Mouse (Mus musculus): ENCODE measurements at regions not wholly inside any gene's neighbourhood (a gene's known extent, or its start where the extent isn't known, plus 50 kb on each side); places are given as distances from the start of the nearest gene placed in this dataset.
"Not testable (repeated sequence)": the region's sequence is repeated elsewhere in the genome, so short reads cannot be mapped to it uniquely, and the experiment has no call there.

DNA sequence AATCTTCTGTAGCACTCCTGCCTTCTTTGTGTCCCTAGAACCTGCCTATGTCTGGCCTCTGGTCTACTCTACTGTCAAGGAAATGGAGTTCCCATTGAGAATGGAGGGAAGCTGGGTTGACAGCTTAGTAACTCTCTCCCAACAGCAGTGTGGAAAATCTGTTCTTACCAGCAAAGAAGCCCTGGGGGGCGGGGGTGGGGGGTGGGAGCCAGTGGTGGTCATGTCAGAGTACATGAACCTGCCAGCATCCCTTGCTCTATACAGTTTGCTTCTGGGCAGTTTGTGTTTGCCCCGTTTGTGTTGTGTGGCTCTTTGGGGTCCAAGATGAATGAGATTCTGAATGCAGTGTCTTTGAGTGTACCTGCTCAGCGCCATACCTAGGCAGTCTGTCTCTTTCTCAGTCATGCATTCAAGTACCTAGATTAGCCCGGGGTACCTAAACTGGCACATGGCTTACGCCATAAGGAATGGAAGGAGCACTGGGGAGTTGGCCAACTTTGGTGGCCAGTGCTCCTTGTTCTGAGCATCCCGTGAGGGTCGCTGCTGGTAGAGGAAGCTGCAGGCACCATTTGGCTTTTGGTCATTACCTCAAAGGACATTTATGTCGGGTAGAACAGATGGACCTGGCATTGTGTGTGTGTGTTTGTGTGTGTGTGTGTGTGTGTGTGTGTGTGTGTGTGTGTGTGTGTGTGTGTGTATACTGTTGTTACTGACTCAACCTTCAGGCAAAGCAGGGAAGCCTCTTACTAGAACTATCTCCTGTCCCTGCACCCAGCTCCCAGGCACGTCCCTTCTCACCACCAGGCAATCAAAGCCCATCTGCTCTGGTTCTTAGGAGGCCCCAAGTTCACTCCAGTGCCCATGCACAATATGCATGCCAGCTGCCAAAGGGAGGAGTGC lies 227.6 kb upstream of the 1700012A03Rik start:
- Histone ChIP-seq H3K4me3 (replicated peaks; ENCODE audit: control insufficient read depth, low read depth, low read length) (no peak overlapping the region), H3K4me1 (ENCODE audit: control insufficient read depth, insufficient read depth, low read length) (no peaks in the 10 kb centered on the region), H3K27ac (ENCODE audit: control insufficient read depth, insufficient read depth, low read depth, low read length, poor library complexity) (no peak overlapping the region)
- whole genome bisulfite sequencing: 66% methylated on average over 9 of the region's 9 CpGs
- no peak for TF ChIP-seq CTCF (IDR thresholded peaks at IDR 0.05; ENCODE audit: control insufficient read depth, insufficient read depth, low read length)
- TF ChIP-seq POLR2A (IDR thresholded peaks at IDR 0.05; ENCODE audit: borderline replicate concordance, control insufficient read depth, low read depth, low read length): no peak

DNA sequence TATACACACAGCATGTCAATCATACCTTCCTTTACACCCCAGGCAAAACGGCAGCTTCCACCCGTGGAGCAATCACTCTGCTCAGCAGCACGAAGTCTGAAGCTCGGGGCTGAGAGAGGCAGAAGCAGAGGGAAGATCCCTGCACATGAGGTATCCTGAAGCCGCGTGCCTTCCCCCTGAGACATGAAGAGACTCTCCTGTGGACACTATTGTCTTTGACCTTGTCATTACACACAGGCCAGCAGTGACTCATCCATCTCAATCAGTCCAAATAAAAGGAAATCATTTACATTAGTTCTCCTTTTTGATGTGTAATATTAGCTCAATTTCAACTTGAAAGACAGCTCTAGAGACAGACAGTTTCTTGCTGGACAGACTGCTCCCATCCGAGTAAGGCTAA lies 228.4 kb upstream of the 1700012A03Rik start:
- Histone ChIP-seq H3K4me1 (ENCODE audit: control insufficient read depth, insufficient read depth, low read length) (no peaks in the 10 kb centered on the region), H3K27ac (ENCODE audit: control insufficient read depth, insufficient read depth, low read depth, low read length, poor library complexity) (no peak overlapping the region), H3K4me3 (replicated peaks; ENCODE audit: control insufficient read depth, low read depth, low read length) (no peak overlapping the region)
- WGBS: 42% methylated on average over 7 of the region's 7 CpGs
- TF ChIP-seq CTCF (IDR thresholded peaks at IDR 0.05; ENCODE audit: control insufficient read depth, insufficient read depth, low read length) (no peak), POLR2A (IDR thresholded peaks at IDR 0.05; ENCODE audit: borderline replicate concordance, control insufficient read depth, low read depth, low read length) (no peak)

DNA sequence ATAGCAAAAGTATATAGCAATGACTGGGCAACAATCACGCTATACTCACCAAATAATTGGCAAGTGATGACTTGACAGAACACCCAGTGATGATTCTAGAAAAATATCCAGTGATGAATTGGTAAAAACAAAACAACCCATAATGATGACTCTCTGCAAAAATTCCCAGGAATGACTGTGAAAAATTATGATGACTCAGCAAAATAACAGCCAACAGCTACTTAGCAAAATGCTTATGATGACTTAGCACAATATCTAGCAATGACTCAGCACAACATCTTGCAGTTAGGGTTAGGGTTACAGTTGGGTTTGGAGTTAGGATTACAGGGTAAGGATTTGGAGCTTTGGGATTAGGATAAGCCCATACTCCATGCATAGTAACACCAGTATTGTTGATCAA lies 232.4 kb upstream of the 1700012A03Rik start:
- 82% methylated on average over 1 of the region's 1 CpGs for WGBS
- Histone ChIP-seq H3K27ac (ENCODE audit: control insufficient read depth, insufficient read depth, low read depth, low read length, poor library complexity) (no peak overlapping the region), H3K4me3 (replicated peaks; ENCODE audit: control insufficient read depth, low read depth, low read length) (no peak overlapping the region), H3K4me1 (ENCODE audit: control insufficient read depth, insufficient read depth, low read length) (no peaks in the 10 kb centered on the region)
- no peak for TF ChIP-seq CTCF (IDR thresholded peaks at IDR 0.05; ENCODE audit: control insufficient read depth, insufficient read depth, low read length)
- no peak for TF ChIP-seq POLR2A (IDR thresholded peaks at IDR 0.05; ENCODE audit: borderline replicate concordance, control insufficient read depth, low read depth, low read length)

DNA sequence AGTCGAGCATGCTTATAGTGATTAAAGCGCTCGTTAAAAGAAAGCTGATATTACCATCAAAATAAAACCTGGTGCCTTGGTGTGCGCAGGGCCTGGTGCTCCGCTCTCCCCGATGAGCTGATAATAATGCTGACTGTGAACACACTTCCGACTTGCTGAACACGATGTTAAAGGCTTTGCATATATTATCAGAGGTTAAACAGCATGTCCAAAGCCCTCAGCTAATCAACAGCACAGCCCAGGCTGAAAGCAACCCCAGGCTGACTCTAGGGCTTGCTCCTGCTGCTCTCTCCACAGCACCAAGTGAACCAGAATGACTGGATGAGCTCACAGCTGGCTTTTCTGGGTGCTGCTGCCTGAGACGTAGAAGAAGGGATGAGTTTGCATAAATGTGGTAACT lies 238.2 kb upstream of the 1700012A03Rik start:
- TF ChIP-seq CTCF (IDR thresholded peaks at IDR 0.05; ENCODE audit: control insufficient read depth, insufficient read depth, low read length) (no peak), POLR2A (IDR thresholded peaks at IDR 0.05; ENCODE audit: borderline replicate concordance, control insufficient read depth, low read depth, low read length) (no peak)
- H3K27ac ChIP-seq (ENCODE audit: control insufficient read depth, insufficient read depth, low read depth, low read length, poor library complexity): no peak overlapping the region
- no peak overlapping the region for H3K4me3 ChIP-seq (replicated peaks; ENCODE audit: control insufficient read depth, low read depth, low read length)
- H3K4me1 ChIP-seq (ENCODE audit: control insufficient read depth, insufficient read depth, low read length): no peaks in the 10 kb centered on the region
- 68% methylated on average over 9 of the region's 9 CpGs for WGBS

DNA sequence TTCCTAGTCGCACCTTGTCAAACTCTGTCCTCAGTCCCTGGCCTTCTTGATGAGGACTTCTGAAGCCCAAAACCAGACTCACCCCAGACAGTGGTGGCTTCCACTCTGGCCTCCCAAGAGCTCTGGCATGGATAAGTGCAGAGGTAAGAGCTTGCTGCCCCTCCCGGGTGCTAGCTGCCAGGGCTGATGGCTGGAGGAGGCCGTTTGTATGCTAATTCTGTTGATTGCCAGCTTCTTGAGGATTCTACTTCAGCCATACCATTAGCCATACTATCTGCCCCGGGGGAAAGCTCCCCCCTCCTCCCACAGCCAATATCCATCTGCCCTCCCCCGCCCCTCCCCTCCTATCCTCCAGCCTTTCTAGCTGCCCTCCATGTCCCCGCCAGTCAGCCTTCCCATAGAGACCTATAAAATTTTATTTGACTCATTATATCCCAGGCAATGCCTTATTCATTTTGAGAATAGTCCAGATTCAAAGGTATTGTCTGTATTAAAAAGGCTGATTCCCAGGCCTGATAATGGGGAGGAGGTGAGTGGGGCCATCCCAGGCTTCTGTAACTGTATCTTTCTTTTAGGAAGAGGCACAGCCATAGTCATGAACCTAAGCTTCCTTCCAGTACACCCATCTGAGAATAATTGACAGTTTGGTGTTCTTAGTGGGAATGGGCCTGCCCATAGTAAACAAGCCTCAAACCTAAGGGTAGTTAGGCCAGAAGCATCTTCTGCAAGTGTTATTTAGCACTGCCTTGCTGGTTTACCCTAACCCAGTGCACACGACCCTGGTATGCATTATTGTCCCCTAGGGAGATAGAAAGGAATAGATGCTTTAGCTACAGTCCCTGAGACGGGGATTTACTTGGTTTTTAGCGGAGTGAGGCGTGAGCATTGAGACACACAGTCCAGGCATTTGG lies 239.2 kb upstream of the 1700012A03Rik start:
- TF ChIP-seq CTCF (IDR thresholded peaks at IDR 0.05; ENCODE audit: control insufficient read depth, insufficient read depth, low read length): no peak
- no peak for TF ChIP-seq POLR2A (IDR thresholded peaks at IDR 0.05; ENCODE audit: borderline replicate concordance, control insufficient read depth, low read depth, low read length)
- 62% methylated on average over 10 of the region's 10 CpGs for WGBS
- H3K4me1 ChIP-seq (ENCODE audit: control insufficient read depth, insufficient read depth, low read length): no peaks in the 10 kb centered on the region
- H3K27ac ChIP-seq (ENCODE audit: control insufficient read depth, insufficient read depth, low read depth, low read length, poor library complexity): no peak overlapping the region
- H3K4me3 ChIP-seq (replicated peaks; ENCODE audit: control insufficient read depth, low read depth, low read length): no peak overlapping the region

DNA sequence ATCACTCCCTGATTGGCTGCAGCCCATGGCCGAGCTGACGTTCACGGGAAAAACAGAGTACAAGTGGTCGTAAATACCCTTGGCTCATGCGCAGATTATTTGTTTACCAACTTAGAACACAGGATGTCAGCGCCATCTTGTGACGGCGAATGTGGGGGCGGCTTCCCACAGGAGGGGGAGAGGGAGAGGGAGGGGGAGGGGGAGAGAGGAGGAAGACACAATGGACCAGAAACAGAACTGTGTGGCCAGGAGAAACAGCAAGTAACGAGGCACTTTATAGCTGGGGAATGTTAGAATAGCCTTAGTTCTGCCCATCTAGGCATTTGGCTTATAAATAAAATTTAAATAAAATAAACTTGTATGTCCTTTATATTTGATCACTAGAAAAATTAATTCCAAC lies 240.7 kb upstream of the Podxl start:
- not testable (repeated sequence) for H3K4me1 ChIP-seq (ENCODE audit: control insufficient read depth, insufficient read depth, low read length); H3K4me3 ChIP-seq (replicated peaks; ENCODE audit: control insufficient read depth, low read depth, low read length); H3K27ac ChIP-seq (ENCODE audit: control insufficient read depth, insufficient read depth, low read depth, low read length, poor library complexity)
- WGBS: 61% methylated on average over 5 of the region's 10 CpGs

DNA sequence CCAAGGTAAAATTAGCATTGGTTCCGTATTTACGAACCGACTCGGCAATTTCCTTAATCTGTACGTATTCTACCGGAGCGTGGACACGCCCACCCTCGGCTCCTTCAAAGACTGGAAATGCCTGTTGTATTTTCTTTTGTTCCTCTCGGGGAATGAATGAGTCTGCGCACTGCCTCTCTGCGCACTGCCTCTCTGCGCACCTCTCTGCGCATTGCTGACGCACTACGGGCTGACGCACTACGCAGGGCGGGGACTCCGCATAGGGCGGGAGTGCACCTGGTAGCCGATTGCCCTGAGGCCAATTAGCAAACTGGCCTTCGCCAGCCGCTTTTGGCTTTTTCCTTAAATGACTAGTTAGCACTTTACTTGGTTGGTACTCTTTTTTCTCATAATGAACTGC lies 239.4 kb upstream of the Podxl start:
- WGBS: 69% methylated on average over 12 of the region's 24 CpGs
- not testable (repeated sequence) for H3K4me1 ChIP-seq (ENCODE audit: control insufficient read depth, insufficient read depth, low read length); H3K4me3 ChIP-seq (replicated peaks; ENCODE audit: control insufficient read depth, low read depth, low read length); H3K27ac ChIP-seq (ENCODE audit: control insufficient read depth, insufficient read depth, low read depth, low read length, poor library complexity)

DNA sequence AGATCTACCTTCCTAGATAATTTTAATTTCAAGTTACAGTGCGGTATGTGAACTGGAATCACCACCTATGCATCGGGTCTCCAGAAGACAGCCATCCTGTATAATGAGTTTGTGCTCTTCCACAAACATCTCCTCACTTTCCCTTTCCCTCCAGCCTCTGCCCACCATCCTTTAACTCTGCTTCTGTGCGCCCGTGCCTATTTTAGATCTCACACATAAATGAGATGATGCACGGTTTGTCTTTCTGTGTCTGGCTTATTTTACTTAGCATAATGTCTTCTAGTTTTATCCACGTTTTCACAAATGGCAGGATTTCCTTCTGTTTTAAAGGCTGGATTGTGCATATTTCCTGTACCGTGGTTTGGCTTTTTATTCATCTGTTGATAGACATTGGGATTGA lies 227.8 kb upstream of the Podxl start:
- no peak for TF ChIP-seq CTCF (IDR thresholded peaks at IDR 0.05; ENCODE audit: control insufficient read depth, insufficient read depth, low read length)
- no peak for TF ChIP-seq POLR2A (IDR thresholded peaks at IDR 0.05; ENCODE audit: borderline replicate concordance, control insufficient read depth, low read depth, low read length)
- no peaks in the 10 kb centered on the region for H3K4me1 ChIP-seq (ENCODE audit: control insufficient read depth, insufficient read depth, low read length)
- 69% methylated on average over 7 of the region's 7 CpGs for WGBS
- no peak overlapping the region for H3K4me3 ChIP-seq (replicated peaks; ENCODE audit: control insufficient read depth, low read depth, low read length)
- no peak overlapping the region for H3K27ac ChIP-seq (ENCODE audit: control insufficient read depth, insufficient read depth, low read depth, low read length, poor library complexity)

Data from bone marrow, adult 2 months (tissue).